In genomic region chr10:39552351-39552814, GRCm38 (mm10) we compare ENCODE assay signal across 11 mouse cellular contexts.
DNase-seq lines count a peak whose midpoint lies in the region; ATAC-seq and TF ChIP-seq lines count a peak whose summit lies in the region.
"Had no signal": no experiment of that assay in that cellular context is flagged by ENCODE, and none has a peak within 500 bp of the region (broad histone marks: within the 10 kb centered on the region; RNA-seq: fewer than 3 reads in every experiment).

No protein-coding gene starts in this region.

- no peak for TF ChIP-seq CTCF in kidney, postnatal 0 days (IDR thresholded peaks at IDR 0.05; ENCODE audit: low read depth)

- H3K27ac ChIP-seq in kidney, postnatal 0 days, result peak overlapping the region; percentile 67
- H3K27ac ChIP-seq in embryonic facial prominence, embryonic 15.5 days (replicated peaks), result peak overlapping the region; percentile 71
- H3K27ac ChIP-seq in hindbrain, embryonic 16.5 days (ENCODE audit: low read depth, low read length), result peak overlapping the region; percentile 89
- peak overlapping the region; percentile 85 for H3K27ac ChIP-seq in neural tube, embryonic 15.5 days (replicated peaks)

- 20% methylated on average over 6 of the region's 6 CpGs for WGBS in kidney, postnatal 0 days
- WGBS in embryonic facial prominence, embryonic 15.5 days, result 8% methylated on average over 6 of the region's 6 CpGs
- WGBS in hindbrain, embryonic 16.5 days, result 3% methylated on average over 6 of the region's 6 CpGs
- 5% methylated on average over 6 of the region's 6 CpGs for WGBS in neural tube, embryonic 15.5 days

- peak overlapping the region; percentile 15; the same call in 1 of the 2 replicates for H3K9ac ChIP-seq in kidney, postnatal 0 days (ENCODE audit: low read depth, low read length)
- no peak overlapping the region for H3K9ac ChIP-seq in embryonic facial prominence, embryonic 15.5 days
- H3K9ac ChIP-seq in hindbrain, embryonic 16.5 days (ENCODE audit: low read depth, low read length), result peak overlapping the region; percentile 55
- H3K9ac ChIP-seq in neural tube, embryonic 15.5 days (replicated peaks), result peak overlapping the region; percentile 31

- intact Hi-C loops in left cerebral cortex, postnatal 25 days (cut with DNase I), result no loop called here

- ATAC-seq in kidney, postnatal 0 days (replicated peaks; ENCODE audit: low FRiP score, low read depth), result no peak
- ATAC-seq in embryonic facial prominence, embryonic 15.5 days (ENCODE audit: insufficient number of reproducible peaks, low FRiP score, low TSS enrichment, low read depth), result no peak
- peak; percentile 71 for ATAC-seq in hindbrain, embryonic 16.5 days
- ATAC-seq in neural tube, embryonic 15.5 days (ENCODE audit: low FRiP score), result peak; percentile 79
- ATAC-seq in monocyte, adult 5-6 weeks (replicated peaks; ENCODE audit: insufficient number of reproducible peaks, low FRiP score, low TSS enrichment, poor library complexity, severe bottlenecking), result no peak

- H3K4me3 ChIP-seq in kidney, postnatal 0 days (replicated peaks; ENCODE audit: low read depth, low read length), result no peak overlapping the region
- H3K4me3 ChIP-seq in embryonic facial prominence, embryonic 15.5 days (replicated peaks), result no peak overlapping the region
- no peak overlapping the region for H3K4me3 ChIP-seq in hindbrain, embryonic 16.5 days (ENCODE audit: low read length)
- no peak overlapping the region for H3K4me3 ChIP-seq in neural tube, embryonic 15.5 days (replicated peaks)

- no peak overlapping the region for H3K4me2 ChIP-seq in kidney, postnatal 0 days (ENCODE audit: low read length)
- no peak overlapping the region for H3K4me2 ChIP-seq in embryonic facial prominence, embryonic 15.5 days (replicated peaks)
- H3K4me2 ChIP-seq in hindbrain, embryonic 16.5 days (ENCODE audit: low read length), result no peak overlapping the region
- no peak overlapping the region for H3K4me2 ChIP-seq in neural tube, embryonic 15.5 days

- H3K9me3 ChIP-seq in kidney, postnatal 0 days (replicated peaks; ENCODE audit: low read length), result no peaks in the 10 kb centered on the region
- no peaks in the 10 kb centered on the region for H3K9me3 ChIP-seq in embryonic facial prominence, embryonic 15.5 days (replicated peaks)
- H3K9me3 ChIP-seq in hindbrain, embryonic 16.5 days (ENCODE audit: control insufficient read depth, low read length), result no peaks in the 10 kb centered on the region
- no peaks in the 10 kb centered on the region for H3K9me3 ChIP-seq in neural tube, embryonic 15.5 days (replicated peaks)
- H3K9me3 ChIP-seq: G1E had no signal

- DNase-seq in kidney, postnatal 0 days (ENCODE audit: low spot score), result no peak
- no peak for DNase-seq in kidney, adult 11 months
- no peak for DNase-seq in left cerebral cortex, postnatal 25 days (ENCODE audit: low spot score in 2 of 2)
- DNase-seq in layer of hippocampus, postnatal 36 days, result no peak
- DNase-seq: liver; right cerebral cortex, adult 18-20 months had no signal

- H3K4me1 ChIP-seq in kidney, postnatal 0 days (replicated peaks; ENCODE audit: insufficient read depth, low read length), result peaks cover 31% of the 10 kb centered on the region
- H3K4me1 ChIP-seq in embryonic facial prominence, embryonic 15.5 days, result peaks cover 47% of the 10 kb centered on the region
- H3K4me1 ChIP-seq in hindbrain, embryonic 16.5 days (ENCODE audit: control insufficient read depth, insufficient read depth, low read depth, low read length), result peaks cover 46% of the 10 kb centered on the region
- peaks cover 74% of the 10 kb centered on the region for H3K4me1 ChIP-seq in neural tube, embryonic 15.5 days

- no peaks in the 10 kb centered on the region for H3K27me3 ChIP-seq in kidney, postnatal 0 days (ENCODE audit: insufficient read depth, low read length)
- no peaks in the 10 kb centered on the region for H3K27me3 ChIP-seq in embryonic facial prominence, embryonic 15.5 days
- H3K27me3 ChIP-seq in hindbrain, embryonic 16.5 days (replicated peaks; ENCODE audit: control insufficient read depth, insufficient read depth, low read length), result no peaks in the 10 kb centered on the region
- H3K27me3 ChIP-seq in neural tube, embryonic 15.5 days (replicated peaks), result no peaks in the 10 kb centered on the region

- 0 out of 2 replicates have a peak, but pooled peaks cover 3% of the 10 kb centered on the region for H3K36me3 ChIP-seq in kidney, postnatal 0 days (ENCODE audit: insufficient read depth, low read length)
- no peaks in the 10 kb centered on the region for H3K36me3 ChIP-seq in embryonic facial prominence, embryonic 15.5 days
- no peaks in the 10 kb centered on the region for H3K36me3 ChIP-seq in hindbrain, embryonic 16.5 days (ENCODE audit: control insufficient read depth, insufficient read depth, low read length)
- H3K36me3 ChIP-seq in neural tube, embryonic 15.5 days, result no peaks in the 10 kb centered on the region

Comparison
In these comparisons a context has a peak if more than half of its experiments do, and no peak if none do; other contexts are left out.
1. ATAC-seq: peak in hindbrain, embryonic 16.5 days (single experiment) and neural tube, embryonic 15.5 days (single experiment); none in kidney, postnatal 0 days (single experiment), embryonic facial prominence, embryonic 15.5 days (single experiment) and monocyte, adult 5-6 weeks (single experiment).
2. Peak in every context shown above with its lines, with median percentiles within 50 percentile points of each other: H3K27ac ChIP-seq.